Mouse (Mus musculus): ENCODE data around the gene Ccdc162.

DNA sequence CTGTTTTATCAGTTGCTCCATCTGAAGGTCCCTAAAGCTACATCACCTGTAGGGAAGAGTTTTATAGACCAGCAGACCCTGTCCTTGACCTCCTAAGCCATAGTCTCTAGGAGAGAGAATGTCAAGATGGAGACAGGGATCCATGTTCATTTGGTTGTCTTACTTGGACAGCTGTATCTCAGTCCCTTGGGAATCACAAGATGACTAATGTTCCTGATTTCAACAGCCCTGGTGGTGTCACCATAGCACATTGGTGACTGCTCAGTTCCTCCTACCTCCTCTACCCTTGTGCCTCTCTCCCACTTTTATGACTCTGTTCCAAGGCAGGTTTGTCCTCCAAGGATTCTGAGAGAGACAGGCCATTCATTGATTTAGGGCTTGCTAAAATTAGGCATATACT lies 201.5 kb downstream of the Ccdc162 start:
- TF ChIP-seq CTCF (IDR thresholded peaks at IDR 0.05; ENCODE audit: low read depth) (no peak), EP300 (optimal IDR thresholded peaks at IDR 0.05) (no peak)

Data from stomach, postnatal 0 days (tissue).